Mouse (Mus musculus) forebrain, embryonic 13.5 days (tissue): ENCODE data around the gene Olfr97. TPM values are rescaled to one million over a fixed set of nuclear protein-coding genes. Genes with fewer than 3 reads are reported as not detected.
A peak's percentile ranks its signal among the peaks of the same experiment; 100 is the strongest.
"Not testable (repeated sequence)": the region's sequence is repeated elsewhere in the genome, so short reads cannot be mapped to it uniquely, and the experiment has no call there.

Experiments
- ATAC-seq: fragments of 200-750 bp; cut with Nextera tagmentation; 2 replicates; pipeline ENCODE4 v1.8.0; 2017
- H3K27ac ChIP-seq: fragments of 300-500 bp; sonication (generic); 2 replicates; pipeline ENCODE4 v1.5.1; 2015; ENCODE audit warnings: inconsistent platforms, mild to moderate bottlenecking, moderate library complexity
- H3K27me3 ChIP-seq: fragments of 300-500 bp; sonication (generic); 2 replicates; pipeline ENCODE4 v1.6.1; 2015; ENCODE audit warnings: mild to moderate bottlenecking, inconsistent platforms
- H3K36me3 ChIP-seq: fragments of 300-500 bp; sonication (generic); 2 replicates; pipeline ENCODE4 v1.6.1; 2015; ENCODE audit warnings: mild to moderate bottlenecking, inconsistent platforms; ENCODE audit not compliant: poor library complexity, severe bottlenecking
- H3K4me1 ChIP-seq: fragments of 300-500 bp; sonication (generic); 2 replicates; pipeline ENCODE4 v1.6.1; 2015; ENCODE audit warnings: inconsistent platforms
- H3K4me2 ChIP-seq: fragments of 300-500 bp; sonication (generic); 2 replicates; pipeline ENCODE4 v1.6.1; 2015; ENCODE audit warnings: inconsistent platforms, mild to moderate bottlenecking, moderate library complexity
- H3K4me3 ChIP-seq: fragments of 300-500 bp; sonication (generic); 2 replicates; pipeline ENCODE4 v1.5.1; 2015; ENCODE audit warnings: mild to moderate bottlenecking, inconsistent platforms
- H3K9ac ChIP-seq: fragments of 300-500 bp; sonication (generic); 2 replicates; pipeline ENCODE4 v1.6.1; 2015; ENCODE audit warnings: mild to moderate bottlenecking, inconsistent platforms
- H3K9me3 ChIP-seq: fragments of 300-500 bp; sonication (generic); replicated peaks from 2 replicates; pipeline ENCODE4 v1.6.1; 2016; ENCODE audit warnings: inconsistent platforms
- WGBS: fragments of 180-500 bp; shearing (Covaris S2); methylation state at CpG from one replicate; pipeline ENCODE4 v1.1.7; 2015; 5-methylcytosine and 5-hydroxymethylcytosine counted together
- polyA plus RNA-seq: library from polyadenylated mRNA; unstranded; fragments of >200 nt; fragmentation: Nextera tagmentation; extraction: Ambion mirVana; gene quantifications from 2 replicates; pipeline ENCODE4 v1.2.1, GENCODE M21; 2015

The Olfr97 gene
- polyA plus RNA-seq: not detected in 2 replicates

GRCm38 (mm10) chr17:37237230-37237629 lies at the start of gene Olfr97:
Gene Olfr97, minus strand, starts transcription at chr17:37237330.
- not testable (repeated sequence) for ATAC-seq, H3K27me3 ChIP-seq, H3K4me2 ChIP-seq, H3K4me1 ChIP-seq, H3K9me3 ChIP-seq, H3K27ac ChIP-seq, H3K36me3 ChIP-seq, H3K4me3 ChIP-seq, H3K9ac ChIP-seq
- 91% methylated on average over 2 of the region's 2 CpGs for WGBS

GRCm38 (mm10) chr17:37283360-37283759 lies 46.2 kb upstream of the Olfr97 start, which contains the start of gene Olfr99:
Gene Olfr99, minus strand, starts transcription at chr17:37283460.
- H3K9ac ChIP-seq: no peak within 1 kb of the TSS
- H3K9me3 ChIP-seq: no peaks in the 10 kb centered on the region
- no peak for ATAC-seq
- H3K4me2 ChIP-seq: no peak within 1 kb of the TSS
- H3K27ac ChIP-seq: no peak within 1 kb of the TSS
- no peaks in the 10 kb centered on the region for H3K27me3 ChIP-seq
- H3K4me3 ChIP-seq: no peak within 1 kb of the TSS
- no peaks in the 10 kb centered on the region for H3K4me1 ChIP-seq
- WGBS: 75% methylated on average over 1 of the region's 1 CpGs
- no peaks in the 10 kb centered on the region for H3K36me3 ChIP-seq

DNA sequence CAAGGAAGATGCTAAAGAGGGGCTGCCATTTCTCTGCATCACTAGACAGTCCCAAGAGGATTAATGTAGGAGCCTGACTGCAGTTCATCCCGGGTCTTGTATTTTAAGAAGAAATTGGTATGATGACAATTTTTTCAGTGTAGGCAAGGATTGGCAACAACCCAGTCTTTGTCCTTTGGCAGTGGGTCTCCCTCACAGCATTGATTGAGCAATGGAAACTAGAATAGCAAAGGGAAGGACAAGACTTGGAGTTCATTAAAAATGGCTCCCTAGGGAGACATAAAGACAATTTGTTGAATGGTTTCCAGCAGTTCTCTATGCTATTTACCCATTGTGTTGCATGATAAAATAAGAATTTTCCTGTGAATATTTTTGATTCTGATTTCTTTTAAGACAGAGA lies 43.2 kb upstream of the Olfr97 start:
- Histone ChIP-seq H3K9ac (no peak overlapping the region), H3K4me1 (no peaks in the 10 kb centered on the region), H3K4me3 (no peak overlapping the region), H3K36me3 (no peaks in the 10 kb centered on the region), H3K27ac (no peak overlapping the region), H3K4me2 (no peak overlapping the region), H3K9me3 (no peaks in the 10 kb centered on the region), H3K27me3 (no peaks in the 10 kb centered on the region)
- 75% methylated on average over 1 of the region's 1 CpGs for WGBS
- ATAC-seq: no peak

DNA sequence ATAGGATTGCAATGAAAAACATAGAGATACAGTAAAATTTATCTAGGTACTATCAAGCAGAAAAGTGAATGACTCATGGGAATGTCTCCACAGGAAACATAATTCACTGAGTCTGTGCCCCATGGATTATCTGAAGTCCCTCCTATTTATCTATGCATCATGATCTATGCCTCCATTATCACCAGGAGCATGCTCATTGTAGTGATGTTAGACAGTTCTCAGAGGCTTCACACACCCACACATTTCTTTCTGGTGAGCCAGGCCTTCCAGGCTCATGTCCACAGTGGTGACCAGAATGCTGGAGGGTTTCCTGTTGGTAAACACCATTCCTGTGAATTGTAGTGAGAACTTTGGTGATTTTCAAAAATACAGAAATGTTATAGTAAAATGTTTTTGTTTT lies 39.4 kb upstream of the Olfr97 start:
- no peak for ATAC-seq
- H3K4me3 ChIP-seq: no peak overlapping the region
- H3K9ac ChIP-seq: no peak overlapping the region
- H3K27ac ChIP-seq: no peak overlapping the region
- H3K4me2 ChIP-seq: no peak overlapping the region
- H3K27me3 ChIP-seq: no peaks in the 10 kb centered on the region
- no peaks in the 10 kb centered on the region for H3K36me3 ChIP-seq
- no peaks in the 10 kb centered on the region for H3K4me1 ChIP-seq
- H3K9me3 ChIP-seq: no peaks in the 10 kb centered on the region

- no peak for ATAC-seq
- H3K27me3 ChIP-seq: no peaks in the 10 kb centered on the region
- WGBS: 83% methylated on average over 2 of the region's 2 CpGs
- H3K9me3 ChIP-seq: no peaks in the 10 kb centered on the region
- H3K4me3 ChIP-seq: no peak overlapping the region
- H3K36me3 ChIP-seq: no peaks in the 10 kb centered on the region
- no peak overlapping the region for H3K4me2 ChIP-seq
- no peak overlapping the region for H3K9ac ChIP-seq
- H3K27ac ChIP-seq: no peak overlapping the region
- H3K4me1 ChIP-seq: no peaks in the 10 kb centered on the region
Measured at GRCm38 (mm10) chr17:37275626-37276248, 38.6 kb upstream of the Olfr97 start.

GRCm38 (mm10) chr17:37270702-37271092 lies 33.6 kb upstream of the Olfr97 start:
- Histone ChIP-seq H3K9me3 (no peaks in the 10 kb centered on the region), H3K4me2 (peak overlapping the region; percentile 86), H3K4me1 (peaks cover 4% of the 10 kb centered on the region; the same call in 1 of the 2 replicates), H3K27ac (no peak overlapping the region), H3K9ac (no peak overlapping the region; the same call in 1 of the 2 replicates), H3K4me3 (peak overlapping the region; percentile 49), H3K27me3 (no peaks in the 10 kb centered on the region), H3K36me3 (no peaks in the 10 kb centered on the region)
- no peak for ATAC-seq
- 71% methylated on average over 8 of the region's 8 CpGs for WGBS

- no peak within 1 kb of the TSS for H3K27ac ChIP-seq
- H3K36me3 ChIP-seq: no peaks in the 10 kb centered on the region
- peak within 1 kb of the TSS; percentile 49 for H3K4me3 ChIP-seq
- WGBS: 4% methylated on average over 26 of the region's 26 CpGs
- H3K9me3 ChIP-seq: no peaks in the 10 kb centered on the region
- no peaks in the 10 kb centered on the region for H3K27me3 ChIP-seq
- peak; percentile 99 for ATAC-seq
- H3K4me2 ChIP-seq: peak within 1 kb of the TSS; percentile 86
- H3K9ac ChIP-seq: peak within 1 kb of the TSS; percentile 58
- H3K4me1 ChIP-seq: peaks cover 4% of the 10 kb centered on the region; the same call in 1 of the 2 replicates
Measured at GRCm38 (mm10) chr17:37270058-37270701, 33.0 kb upstream of the Olfr97 start, which contains the start of gene H2-M3. Gene H2-M3, plus strand, starts transcription at chr17:37270220.

DNA sequence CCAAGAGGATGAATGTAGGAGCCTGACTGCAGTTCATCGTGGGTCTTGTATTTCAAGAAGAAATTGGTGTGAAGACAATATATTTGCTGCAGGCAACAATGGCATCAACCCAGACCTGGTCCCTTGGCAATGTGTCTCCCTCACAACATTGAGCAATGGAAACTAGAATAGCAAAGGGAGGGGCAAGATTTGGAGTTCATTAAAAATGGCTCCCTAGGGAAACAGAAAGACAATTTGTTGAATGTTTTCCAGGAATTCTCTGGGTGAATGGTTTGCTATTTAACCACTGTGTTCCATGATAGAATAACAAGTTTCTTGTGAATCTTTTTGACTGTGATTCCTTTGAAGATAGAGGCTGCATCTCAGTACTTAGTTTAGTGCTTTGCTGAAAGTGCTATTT lies 26.5 kb upstream of the Olfr97 start, which contains the start of gene Olfr98:
Olfr98 (minus strand) TSS at position 124 of the 400 bp plus-strand sequence.
- Histone ChIP-seq H3K4me1 (no peaks in the 10 kb centered on the region), H3K36me3 (no peaks in the 10 kb centered on the region), H3K27me3 (no peaks in the 10 kb centered on the region), H3K9me3 (no peaks in the 10 kb centered on the region), H3K9ac (no peak within 1 kb of the TSS), H3K27ac (no peak within 1 kb of the TSS), H3K4me3 (no peak within 1 kb of the TSS), H3K4me2 (no peak within 1 kb of the TSS)
- 90% methylated on average over 1 of the region's 1 CpGs for WGBS
- ATAC-seq: no peak

DNA sequence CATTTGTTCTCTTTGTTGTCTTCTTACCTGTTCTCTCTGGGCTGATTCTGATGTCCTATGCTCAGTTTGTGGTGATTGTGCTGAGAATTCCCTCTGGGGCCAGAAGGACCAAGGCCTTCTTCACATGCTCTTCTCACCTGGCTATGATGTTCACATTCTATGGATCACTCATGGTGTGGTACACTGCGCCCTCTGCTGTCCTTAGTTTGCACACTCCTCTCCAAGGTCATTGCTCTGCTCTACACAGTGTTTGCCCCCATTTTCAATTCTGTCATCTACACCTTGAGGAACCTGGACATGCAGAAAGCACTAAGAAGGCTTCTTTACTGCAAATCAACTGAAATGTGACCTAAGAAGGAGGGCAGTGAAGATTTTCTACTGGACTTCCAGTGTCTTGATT lies 13.4 kb upstream of the Olfr97 start:
- no peaks in the 10 kb centered on the region for H3K9me3 ChIP-seq
- H3K4me2 ChIP-seq: no peak overlapping the region
- H3K4me1 ChIP-seq: no peaks in the 10 kb centered on the region
- no peak overlapping the region for H3K27ac ChIP-seq
- H3K27me3 ChIP-seq: no peaks in the 10 kb centered on the region
- ATAC-seq: no peak
- WGBS: 10% methylated on average over 1 of the region's 1 CpGs
- no peak overlapping the region for H3K4me3 ChIP-seq
- no peaks in the 10 kb centered on the region for H3K36me3 ChIP-seq
- H3K9ac ChIP-seq: no peak overlapping the region

GRCm38 (mm10) chr17:37249460-37249859 lies 12.3 kb upstream of the Olfr97 start:
- H3K4me2 ChIP-seq: no peak overlapping the region
- H3K9ac ChIP-seq: no peak overlapping the region
- no peaks in the 10 kb centered on the region for H3K27me3 ChIP-seq
- H3K9me3 ChIP-seq: no peaks in the 10 kb centered on the region
- H3K36me3 ChIP-seq: no peaks in the 10 kb centered on the region
- H3K4me3 ChIP-seq: no peak overlapping the region
- no peaks in the 10 kb centered on the region for H3K4me1 ChIP-seq
- ATAC-seq: no peak
- H3K27ac ChIP-seq: no peak overlapping the region

DNA sequence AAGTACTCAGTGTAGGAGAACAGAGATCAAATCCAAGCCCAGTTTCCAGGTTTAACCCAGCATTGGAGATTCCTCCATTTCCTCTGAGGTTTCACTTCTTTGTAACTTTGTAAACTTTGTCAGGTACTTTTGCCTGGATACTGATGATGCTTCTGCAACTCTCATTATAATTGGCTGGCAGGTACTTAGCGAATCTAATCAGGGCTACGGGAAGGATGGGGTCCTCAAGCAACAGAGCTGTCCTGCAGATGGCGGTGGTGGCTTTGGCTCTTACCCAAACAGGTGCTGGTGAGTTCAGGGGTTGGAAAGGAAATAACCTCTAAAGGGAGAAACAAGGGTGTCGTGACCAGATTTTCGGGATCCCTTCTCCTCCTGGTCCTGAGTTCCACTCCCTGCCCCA lies 9.6 kb upstream of the Olfr97 start:
- no peak overlapping the region for H3K4me3 ChIP-seq
- 27% methylated on average over 5 of the region's 5 CpGs for WGBS
- ATAC-seq: no peak
- no peaks in the 10 kb centered on the region for H3K9me3 ChIP-seq
- no peak overlapping the region for H3K4me2 ChIP-seq
- H3K9ac ChIP-seq: no peak overlapping the region
- H3K27me3 ChIP-seq: no peaks in the 10 kb centered on the region
- no peaks in the 10 kb centered on the region for H3K36me3 ChIP-seq
- H3K27ac ChIP-seq: no peak overlapping the region
- no peaks in the 10 kb centered on the region for H3K4me1 ChIP-seq

DNA sequence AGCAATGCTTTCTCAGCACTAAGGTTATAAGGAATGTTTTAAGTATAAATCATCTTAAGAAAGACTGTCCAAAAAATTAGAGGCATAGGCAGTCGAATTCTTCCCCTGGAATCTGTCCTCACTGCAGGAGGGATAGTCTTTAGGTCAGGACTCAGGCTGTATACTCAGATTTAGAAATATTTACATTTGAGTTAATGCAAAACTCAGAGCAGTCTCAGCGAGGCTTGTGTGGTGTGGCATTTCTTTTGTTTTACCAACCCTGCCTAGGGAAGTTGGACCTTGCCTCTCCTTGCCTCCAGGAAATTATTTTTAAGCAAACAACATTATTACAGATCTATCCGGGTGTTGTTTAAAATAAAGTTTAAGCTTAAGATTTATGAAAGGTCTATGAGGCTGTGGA lies 5.1 kb upstream of the Olfr97 start:
- no peak for ATAC-seq
- WGBS: 62% methylated on average over 3 of the region's 3 CpGs
- Histone ChIP-seq H3K9me3 (0 out of 2 replicates have a peak, but pooled peaks cover 4% of the 10 kb centered on the region), H3K4me2 (no peak overlapping the region), H3K36me3 (no peaks in the 10 kb centered on the region), H3K27me3 (no peaks in the 10 kb centered on the region), H3K27ac (no peak overlapping the region), H3K4me1 (no peaks in the 10 kb centered on the region), H3K9ac (no peak overlapping the region), H3K4me3 (no peak overlapping the region)
